Mouse (Mus musculus) adrenal gland, adult (tissue): ENCODE results near the gene Mptx1.
"Not testable (repeated sequence)": the region's sequence is repeated elsewhere in the genome, so short reads cannot be mapped to it uniquely, and the experiment has no call there.

Experiments
- DNase-seq, 2 experiments: peaks; one replicate each; pipeline ENCODE4 v3.0.0; 2022 to 2023; ENCODE audit warnings: low spot score in 1 of 2; ENCODE audit not compliant: inconsistent age in 2 of 2

Gene Mptx1

DNA sequence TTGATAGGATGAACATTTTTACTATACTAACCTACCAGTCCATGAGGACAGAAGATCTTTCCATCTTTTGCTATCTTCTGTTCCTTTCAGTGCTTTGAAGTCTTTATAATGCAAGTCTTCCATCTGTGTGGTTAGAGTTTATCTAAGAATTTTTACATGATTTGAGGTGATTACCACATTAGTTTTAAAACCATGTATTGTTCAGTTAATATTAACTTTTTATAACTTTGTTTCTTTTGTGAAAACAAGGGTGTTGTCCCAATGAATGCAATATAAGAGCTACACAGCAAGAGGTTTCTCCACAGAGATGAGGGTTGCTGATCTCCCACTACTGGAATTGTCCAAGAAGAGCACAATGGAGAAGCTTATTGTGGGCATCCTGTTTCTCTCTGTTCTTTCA is at the start of gene Mptx1:
Gene Mptx1, plus strand, starts transcription at position 301 of the 400 bp plus-strand sequence.
- DNase-seq, result no peak

DNA sequence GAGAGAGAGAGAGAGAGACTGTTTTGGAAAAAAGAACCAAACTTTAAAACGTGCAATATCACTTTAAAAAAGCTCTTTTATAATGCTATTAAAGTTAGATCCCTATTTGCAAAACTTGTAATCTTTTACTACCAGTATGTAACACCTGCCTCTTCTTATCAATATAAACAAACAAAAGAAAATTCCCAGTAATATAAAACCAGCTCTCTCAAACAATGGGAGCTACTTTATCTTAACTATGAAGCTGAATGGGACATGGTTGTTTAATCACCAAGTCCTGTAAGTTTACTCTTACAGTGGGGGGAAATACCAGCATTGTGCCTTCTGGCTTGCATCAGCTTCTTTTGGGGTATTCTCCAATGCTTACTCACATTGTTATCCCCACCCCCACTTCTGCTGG is 27.2 kb upstream of the Mptx1 start:
- no peak for DNase-seq

- no peak for DNase-seq
Observed at GRCm38 (mm10) chr1:174317308-174317707, 13.0 kb upstream of the Mptx1 start.

- not testable (repeated sequence) for DNase-seq
Observed at GRCm38 (mm10) chr1:174353636-174354035, 23.3 kb downstream of the Mptx1 start.

DNA sequence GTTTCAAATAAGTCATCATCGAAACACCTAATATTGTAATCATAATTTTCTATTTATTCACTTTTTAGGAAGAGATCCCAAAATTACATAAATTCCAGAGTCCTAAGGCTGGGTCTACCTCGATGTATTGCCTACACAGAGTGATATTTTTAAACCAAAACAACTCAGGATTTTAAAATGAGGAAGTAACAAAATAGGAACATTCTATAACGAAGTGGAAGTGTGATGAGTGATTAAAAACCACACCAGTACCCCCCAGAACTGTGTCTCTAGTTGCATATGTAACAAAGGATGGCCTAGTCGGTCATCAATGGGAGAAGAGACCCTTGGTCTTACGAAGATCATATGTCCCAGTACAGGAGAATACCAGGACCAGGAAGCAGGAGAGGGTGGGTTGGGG is 24.3 kb downstream of the Mptx1 start:
- DNase-seq, result no peak

GRCm38 (mm10) chr1:174364882-174365451 is 34.6 kb downstream of the Mptx1 start, which contains the start of gene Olfr417:
Olfr417 (plus strand) TSS chr1:174365122.
- no peak for DNase-seq

GRCm38 (mm10) chr1:174373799-174374198 is 43.5 kb downstream of the Mptx1 start:
- DNase-seq, result no peak
